Mouse (Mus musculus) cerebellum, adult 11-12 months (tissue): Measurements from ENCODE around the gene Fkbp4.

Source experiments
- DNase-seq: peaks from one replicate; pipeline ENCODE4 v3.0.0; 2022

Fkbp4 gene

GRCm38 (mm10) chr6:128438317-128438870 is at the start of gene Fkbp4:
Gene Fkbp4, minus strand, starts transcription at chr6:128438677.
- peak; percentile 94 for DNase-seq

GRCm38 (mm10) chr6:128487736-128488135 is 49.3 kb upstream of the Fkbp4 start:
- no peak for DNase-seq

- DNase-seq: peak; percentile 91
Observed at GRCm38 (mm10) chr6:128479463-128480454, 41.3 kb upstream of the Fkbp4 start.

GRCm38 (mm10) chr6:128477495-128477894 is 39.0 kb upstream of the Fkbp4 start:
- DNase-seq: no peak

- DNase-seq: no peak
Observed at GRCm38 (mm10) chr6:128474112-128474511, 35.6 kb upstream of the Fkbp4 start.

GRCm38 (mm10) chr6:128469451-128469850 is 31.0 kb upstream of the Fkbp4 start:
- no peak for DNase-seq

GRCm38 (mm10) chr6:128467298-128467697 is 28.8 kb upstream of the Fkbp4 start:
- no peak for DNase-seq

GRCm38 (mm10) chr6:128466563-128466962 is 28.1 kb upstream of the Fkbp4 start:
- no peak for DNase-seq

GRCm38 (mm10) chr6:128466043-128466442 is 27.6 kb upstream of the Fkbp4 start:
- no peak for DNase-seq

GRCm38 (mm10) chr6:128464996-128465395 is 26.5 kb upstream of the Fkbp4 start:
- DNase-seq: no peak

- DNase-seq: no peak
Observed at GRCm38 (mm10) chr6:128461606-128462005, 23.1 kb upstream of the Fkbp4 start.

- DNase-seq: no peak
Observed at GRCm38 (mm10) chr6:128460729-128461503, 22.4 kb upstream of the Fkbp4 start.

GRCm38 (mm10) chr6:128460321-128460720 is 21.8 kb upstream of the Fkbp4 start:
- DNase-seq: no peak

GRCm38 (mm10) chr6:128457186-128457585 is 18.7 kb upstream of the Fkbp4 start:
- DNase-seq: no peak

- DNase-seq: no peak
Observed at GRCm38 (mm10) chr6:128455835-128456605, 17.5 kb upstream of the Fkbp4 start.

GRCm38 (mm10) chr6:128447063-128447462 is 8.6 kb upstream of the Fkbp4 start:
- DNase-seq: no peak

GRCm38 (mm10) chr6:128445761-128446535 is 7.5 kb upstream of the Fkbp4 start:
- peak; percentile 48 for DNase-seq

- DNase-seq: no peak
Observed at GRCm38 (mm10) chr6:128440238-128440637, 1.8 kb upstream of the Fkbp4 start.

GRCm38 (mm10) chr6:128438871-128439341 is 429 bp upstream of the Fkbp4 start:
- peak; percentile 67 for DNase-seq

- peak; percentile 80 for DNase-seq
Observed at GRCm38 (mm10) chr6:128437731-128438316, 653 bp downstream of the Fkbp4 start.

- no peak for DNase-seq
Observed at GRCm38 (mm10) chr6:128437288-128437687, 1.2 kb downstream of the Fkbp4 start.
